Mouse (Mus musculus): Measurements from ENCODE around the gene Tmprss11f. TPM values are rescaled to one million over a fixed set of nuclear protein-coding genes. Genes with fewer than 3 reads are reported as not detected.
"Not testable (repeated sequence)": the region's sequence is repeated elsewhere in the genome, so short reads cannot be mapped to it uniquely, and the experiment has no call there.

The Tmprss11f gene
- 0.08 and 0.28 TPM in 2 replicates for polyA plus RNA-seq (2015; fragmentation: Nextera tagmentation; extraction: Ambion mirVana)

DNA sequence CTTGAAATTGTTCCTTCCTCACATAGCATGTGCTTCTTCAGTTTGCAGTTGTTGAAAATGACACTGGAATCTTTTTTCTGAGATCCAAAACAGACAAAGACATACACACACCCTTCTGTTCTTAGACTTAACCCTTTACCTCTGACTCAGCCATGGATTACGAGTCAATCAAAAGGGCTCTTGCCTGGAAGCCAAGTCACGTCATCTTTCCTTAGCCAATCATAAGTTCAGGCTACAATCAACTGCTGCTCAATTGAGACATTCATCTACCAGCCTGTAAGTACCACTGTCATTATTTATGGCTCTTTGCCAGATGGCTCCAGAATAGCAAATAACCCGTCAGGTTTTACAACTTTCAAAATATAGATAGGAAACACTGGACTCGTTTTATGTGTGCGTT lies at the start of gene Tmprss11f:
TSS of gene Tmprss11f (minus strand) at position 101 of the 400 bp plus-strand sequence.
- Histone ChIP-seq H3K36me3 (no peaks in the 10 kb centered on the region), H3K4me1 (no peaks in the 10 kb centered on the region), H3K9me3 (no peaks in the 10 kb centered on the region), H3K9ac (no peak within 1 kb of the TSS), H3K27me3 (no peaks in the 10 kb centered on the region), H3K27ac (no peak within 1 kb of the TSS), H3K4me2 (no peak within 1 kb of the TSS), H3K4me3 (no peak within 1 kb of the TSS)
- WGBS = 63% methylated on average over 5 of the region's 5 CpGs
- no peak for ATAC-seq (ENCODE audit: insufficient number of reproducible peaks, insufficient read depth, low FRiP score, low TSS enrichment, low read depth)

DNA sequence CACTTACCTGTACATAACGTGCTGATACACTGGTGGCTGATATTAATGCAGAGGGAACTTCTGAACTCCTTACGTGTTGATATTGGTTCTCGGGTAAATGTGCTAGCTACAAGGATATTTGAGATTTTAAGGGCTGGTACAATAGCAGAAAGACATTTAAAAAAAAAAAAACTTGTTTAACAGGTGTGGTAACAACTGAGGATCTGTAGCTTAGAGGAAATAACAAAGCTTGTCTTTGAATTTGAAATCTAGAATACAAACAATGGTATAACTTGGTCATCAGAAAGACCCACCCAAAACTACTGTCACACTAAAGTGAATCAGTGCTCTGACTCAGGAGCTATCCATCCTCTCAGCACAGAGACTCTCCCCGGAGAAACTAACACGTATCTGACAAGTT lies 44.0 kb upstream of the Tmprss11f start, which contains the start of gene Tmprss11b:
TSS of gene Tmprss11b (minus strand) at position 101 of the 400 bp plus-strand sequence.
- Histone ChIP-seq H3K27ac (no peak within 1 kb of the TSS), H3K4me3 (no peak within 1 kb of the TSS), H3K36me3 (no peaks in the 10 kb centered on the region), H3K27me3 (no peaks in the 10 kb centered on the region), H3K4me2 (no peak within 1 kb of the TSS), H3K4me1 (no peaks in the 10 kb centered on the region), H3K9me3 (no peaks in the 10 kb centered on the region), H3K9ac (no peak within 1 kb of the TSS)
- 61% methylated on average over 5 of the region's 5 CpGs for WGBS
- ATAC-seq (ENCODE audit: insufficient number of reproducible peaks, insufficient read depth, low FRiP score, low TSS enrichment, low read depth) = no peak

DNA sequence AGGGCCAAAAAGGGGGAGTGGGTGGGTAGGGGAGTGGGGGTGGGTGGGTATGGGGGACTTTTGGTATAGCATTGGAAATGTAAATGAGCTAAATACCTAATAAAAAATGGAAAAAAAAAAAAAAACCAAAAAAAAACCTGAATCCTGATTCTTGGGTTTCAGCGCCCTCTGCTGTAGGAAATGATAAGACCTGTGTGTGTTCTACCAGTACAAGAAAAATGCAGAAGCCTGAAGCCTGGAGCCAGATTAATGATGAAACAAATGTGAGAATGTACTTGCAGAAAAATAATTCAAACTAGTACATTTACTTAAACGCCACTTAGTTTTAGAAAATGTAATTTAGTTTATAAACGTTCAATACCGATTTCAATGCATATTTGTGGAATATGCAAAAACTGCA lies 17.0 kb upstream of the Tmprss11f start:
- H3K9me3 ChIP-seq; H3K27me3 ChIP-seq; H3K27ac ChIP-seq; H3K4me1 ChIP-seq; ATAC-seq (ENCODE audit: insufficient number of reproducible peaks, insufficient read depth, low FRiP score, low TSS enrichment, low read depth); H3K36me3 ChIP-seq; H3K4me2 ChIP-seq; H3K4me3 ChIP-seq; H3K9ac ChIP-seq: not testable (repeated sequence)
- 26% methylated on average over 4 of the region's 4 CpGs for WGBS

DNA sequence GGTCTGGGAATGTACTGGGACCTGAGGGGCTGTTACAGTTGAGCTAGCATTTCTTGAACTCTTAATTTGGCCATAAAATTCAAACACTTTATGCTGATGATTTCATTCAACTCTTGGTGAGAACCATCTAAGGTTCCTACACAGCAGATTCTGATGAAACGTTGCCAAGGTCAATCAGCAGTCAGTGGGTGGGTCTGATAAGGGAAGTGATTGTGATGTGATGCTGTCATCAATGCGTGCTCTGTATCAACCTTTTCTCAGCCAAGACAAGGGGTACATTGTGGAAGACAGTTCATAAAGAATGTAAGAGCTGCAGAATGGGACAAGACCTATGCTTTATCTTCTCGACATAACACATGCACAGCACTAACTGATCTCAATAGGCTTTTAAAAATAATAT lies 8.6 kb upstream of the Tmprss11f start:
- Histone ChIP-seq H3K27me3 (no peaks in the 10 kb centered on the region), H3K4me3 (no peak overlapping the region), H3K4me1 (no peaks in the 10 kb centered on the region), H3K4me2 (no peak overlapping the region), H3K9ac (no peak overlapping the region), H3K9me3 (no peaks in the 10 kb centered on the region), H3K27ac (no peak overlapping the region), H3K36me3 (no peaks in the 10 kb centered on the region)
- no peak for ATAC-seq (ENCODE audit: insufficient number of reproducible peaks, insufficient read depth, low FRiP score, low TSS enrichment, low read depth)
- 61% methylated on average over 3 of the region's 3 CpGs for WGBS

DNA sequence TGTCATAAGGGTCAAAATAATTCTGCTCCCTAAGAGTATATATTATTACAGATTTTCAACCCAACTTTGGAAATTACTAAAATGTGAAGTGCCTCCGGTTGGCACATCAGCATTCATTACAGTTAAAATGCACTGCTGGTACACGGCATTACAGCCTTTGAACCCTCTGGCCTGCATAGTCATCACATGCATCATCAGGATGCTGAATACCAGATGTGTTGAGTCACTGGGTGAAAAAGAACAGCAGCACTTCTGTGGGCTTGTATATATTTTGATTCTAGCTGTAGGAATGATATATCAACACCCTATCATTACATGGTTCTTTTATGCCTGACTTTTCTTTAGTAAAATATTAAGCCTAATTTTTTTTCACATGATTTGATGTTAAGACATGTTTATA lies 1.5 kb downstream of the Tmprss11f start:
- Histone ChIP-seq H3K9me3 (no peaks in the 10 kb centered on the region), H3K9ac (no peak overlapping the region), H3K4me1 (no peaks in the 10 kb centered on the region), H3K4me3 (no peak overlapping the region), H3K36me3 (no peaks in the 10 kb centered on the region), H3K27ac (no peak overlapping the region), H3K27me3 (no peaks in the 10 kb centered on the region), H3K4me2 (no peak overlapping the region)
- no peak for ATAC-seq (ENCODE audit: insufficient number of reproducible peaks, insufficient read depth, low FRiP score, low TSS enrichment, low read depth)
- WGBS = 44% methylated on average over 2 of the region's 2 CpGs

DNA sequence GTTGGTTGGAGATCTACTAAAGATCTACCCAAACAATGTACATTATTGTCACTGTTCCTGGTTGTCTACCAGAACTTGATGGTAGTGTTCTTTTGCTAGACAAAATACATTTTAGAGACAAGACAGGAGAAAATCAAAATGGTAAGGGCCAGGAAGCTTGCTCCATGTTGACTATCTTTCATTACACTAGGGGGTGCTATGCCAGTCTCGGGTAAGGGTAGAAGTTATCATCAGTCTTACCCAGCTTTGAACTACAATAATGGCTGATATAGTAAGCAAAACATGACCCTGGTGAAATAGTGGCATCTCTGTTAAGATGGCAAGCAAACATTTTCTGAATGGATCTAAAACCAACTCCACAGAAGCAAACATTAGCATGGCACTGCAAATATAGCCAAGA lies 10.4 kb downstream of the Tmprss11f start:
- H3K27ac ChIP-seq = no peak overlapping the region
- no peaks in the 10 kb centered on the region for H3K36me3 ChIP-seq
- H3K4me2 ChIP-seq = no peak overlapping the region
- no peaks in the 10 kb centered on the region for H3K27me3 ChIP-seq
- H3K9ac ChIP-seq = no peak overlapping the region
- no peak overlapping the region for H3K4me3 ChIP-seq
- H3K9me3 ChIP-seq = no peaks in the 10 kb centered on the region
- no peak for ATAC-seq (ENCODE audit: insufficient number of reproducible peaks, insufficient read depth, low FRiP score, low TSS enrichment, low read depth)
- WGBS = 83% methylated on average over 1 of the region's 1 CpGs
- no peaks in the 10 kb centered on the region for H3K4me1 ChIP-seq

DNA sequence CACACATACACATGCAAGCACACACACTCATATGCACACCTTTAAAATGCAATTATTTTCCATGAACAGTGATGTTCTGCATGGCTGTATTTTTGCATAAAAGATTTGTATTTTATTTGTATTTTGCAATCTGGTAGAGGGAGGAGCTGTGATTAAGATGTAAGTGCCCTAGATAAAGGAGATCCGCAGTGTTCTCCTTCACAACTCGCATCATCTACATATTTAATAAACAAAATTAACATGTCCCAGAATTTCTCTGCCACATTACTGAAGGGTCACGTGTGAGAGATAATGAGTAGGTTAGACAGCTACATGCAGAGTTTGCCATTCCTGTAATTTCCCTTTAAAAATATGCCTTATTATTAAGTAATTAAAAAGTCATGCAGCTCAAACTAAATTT lies 46.3 kb downstream of the Tmprss11f start:
- 89% methylated on average over 3 of the region's 3 CpGs for WGBS
- no peak overlapping the region for H3K4me3 ChIP-seq
- no peak overlapping the region for H3K4me2 ChIP-seq
- no peaks in the 10 kb centered on the region for H3K36me3 ChIP-seq
- H3K9me3 ChIP-seq = no peaks in the 10 kb centered on the region
- H3K27ac ChIP-seq = no peak overlapping the region
- no peak overlapping the region for H3K9ac ChIP-seq
- no peak for ATAC-seq (ENCODE audit: insufficient number of reproducible peaks, insufficient read depth, low FRiP score, low TSS enrichment, low read depth)
- no peaks in the 10 kb centered on the region for H3K27me3 ChIP-seq
- no peaks in the 10 kb centered on the region for H3K4me1 ChIP-seq

DNA sequence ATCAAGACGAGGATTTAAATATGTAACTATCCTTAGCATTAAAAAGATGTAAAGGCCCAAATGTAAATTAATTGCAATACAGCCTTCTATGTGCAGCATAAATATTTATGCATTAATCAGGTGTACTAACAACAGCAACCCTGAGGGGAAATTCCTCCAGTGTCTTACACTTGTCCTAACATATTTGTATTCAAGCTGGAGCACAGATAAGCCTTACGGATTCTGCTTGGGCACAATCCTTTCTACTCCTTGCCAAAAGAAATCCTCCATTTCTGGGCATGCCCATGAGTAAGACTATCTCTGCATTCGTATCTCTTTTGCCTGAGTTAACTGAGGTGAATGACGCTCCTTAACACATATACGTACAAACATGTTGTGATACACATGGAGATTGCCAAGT lies 49.6 kb downstream of the Tmprss11f start:
- Histone ChIP-seq H3K36me3 (no peaks in the 10 kb centered on the region), H3K4me1 (no peaks in the 10 kb centered on the region), H3K9ac (no peak overlapping the region), H3K27ac (no peak overlapping the region), H3K4me3 (no peak overlapping the region), H3K9me3 (no peaks in the 10 kb centered on the region), H3K4me2 (no peak overlapping the region), H3K27me3 (no peaks in the 10 kb centered on the region)
- no peak for ATAC-seq (ENCODE audit: insufficient number of reproducible peaks, insufficient read depth, low FRiP score, low TSS enrichment, low read depth)
- WGBS = 81% methylated on average over 5 of the region's 5 CpGs

DNA sequence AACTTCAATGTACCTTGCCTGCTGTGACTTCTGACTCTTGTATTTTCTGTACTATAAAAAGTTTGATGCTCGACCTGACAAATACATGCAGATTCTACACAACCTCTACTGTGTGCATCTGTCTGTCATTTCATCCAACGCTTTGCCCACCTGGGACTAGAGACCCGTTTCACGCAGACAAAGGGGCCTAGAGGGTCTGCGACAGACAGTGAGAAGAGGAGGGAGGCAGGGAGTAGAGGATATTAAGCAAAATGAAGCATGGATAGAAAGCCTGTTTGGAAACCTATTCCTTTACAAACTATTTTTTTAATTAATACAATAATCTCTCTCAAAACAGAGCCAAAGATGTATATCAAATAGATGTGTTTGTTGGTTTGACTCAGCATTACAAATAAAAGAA lies 50.2 kb downstream of the Tmprss11f start:
- H3K4me1 ChIP-seq = no peaks in the 10 kb centered on the region
- no peak overlapping the region for H3K27ac ChIP-seq
- H3K27me3 ChIP-seq = no peaks in the 10 kb centered on the region
- no peak overlapping the region for H3K4me3 ChIP-seq
- no peak overlapping the region for H3K9ac ChIP-seq
- no peaks in the 10 kb centered on the region for H3K36me3 ChIP-seq
- H3K9me3 ChIP-seq = no peaks in the 10 kb centered on the region
- no peak for ATAC-seq (ENCODE audit: insufficient number of reproducible peaks, insufficient read depth, low FRiP score, low TSS enrichment, low read depth)
- 68% methylated on average over 5 of the region's 5 CpGs for WGBS
- no peak overlapping the region for H3K4me2 ChIP-seq

DNA sequence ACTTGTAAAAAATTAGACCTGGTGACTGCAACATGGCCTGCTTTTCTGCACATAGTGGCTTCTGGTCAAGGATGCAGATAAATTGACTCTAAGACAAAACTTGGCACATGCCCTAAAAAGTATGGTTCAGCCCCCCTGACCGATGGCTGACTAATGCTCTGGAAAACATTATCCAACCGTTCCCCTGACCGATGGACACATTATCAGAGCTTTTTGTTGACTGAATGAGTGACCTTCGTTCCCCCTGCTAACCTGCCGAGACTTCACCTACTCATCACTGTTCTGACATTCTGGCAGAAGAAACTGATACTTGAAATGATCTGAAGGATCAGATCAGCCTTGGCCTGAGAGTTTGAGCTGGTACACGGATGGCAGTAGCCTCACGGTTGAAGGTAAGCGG lies 53.5 kb downstream of the Tmprss11f start:
- H3K36me3 ChIP-seq; H3K4me1 ChIP-seq; H3K27ac ChIP-seq; H3K9ac ChIP-seq; H3K9me3 ChIP-seq; H3K4me2 ChIP-seq; ATAC-seq (ENCODE audit: insufficient number of reproducible peaks, insufficient read depth, low FRiP score, low TSS enrichment, low read depth); H3K27me3 ChIP-seq; H3K4me3 ChIP-seq: not testable (repeated sequence)
- WGBS = 85% methylated on average over 8 of the region's 8 CpGs

DNA sequence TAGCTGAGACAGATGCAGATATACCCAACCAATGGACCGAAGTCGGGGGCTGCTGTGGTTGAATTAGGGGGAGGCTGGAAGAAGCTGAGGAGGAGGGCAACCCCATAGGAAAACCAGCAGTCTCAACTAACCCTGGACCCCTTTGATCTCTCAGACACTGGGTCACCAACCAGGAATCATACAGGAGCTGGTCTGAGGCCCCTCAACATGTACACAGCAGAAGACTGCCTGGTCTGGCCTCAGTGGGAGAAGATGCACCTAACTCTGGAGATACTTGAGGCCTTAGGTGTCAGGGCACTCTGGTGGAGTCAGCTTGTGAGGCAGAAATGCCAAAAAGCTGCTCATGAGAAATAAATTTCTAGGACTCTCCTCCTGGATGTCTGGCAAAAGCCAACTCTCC lies 85.5 kb downstream of the Tmprss11f start:
- no peaks in the 10 kb centered on the region for H3K27me3 ChIP-seq
- H3K4me2 ChIP-seq = no peak overlapping the region
- no peak for ATAC-seq (ENCODE audit: insufficient number of reproducible peaks, insufficient read depth, low FRiP score, low TSS enrichment, low read depth)
- H3K27ac ChIP-seq = no peak overlapping the region
- no peak overlapping the region for H3K9ac ChIP-seq
- H3K4me3 ChIP-seq = no peak overlapping the region
- H3K36me3 ChIP-seq = no peaks in the 10 kb centered on the region
- H3K4me1 ChIP-seq = no peaks in the 10 kb centered on the region
- 88% methylated on average over 2 of the region's 2 CpGs for WGBS
- H3K9me3 ChIP-seq = no peaks in the 10 kb centered on the region

DNA sequence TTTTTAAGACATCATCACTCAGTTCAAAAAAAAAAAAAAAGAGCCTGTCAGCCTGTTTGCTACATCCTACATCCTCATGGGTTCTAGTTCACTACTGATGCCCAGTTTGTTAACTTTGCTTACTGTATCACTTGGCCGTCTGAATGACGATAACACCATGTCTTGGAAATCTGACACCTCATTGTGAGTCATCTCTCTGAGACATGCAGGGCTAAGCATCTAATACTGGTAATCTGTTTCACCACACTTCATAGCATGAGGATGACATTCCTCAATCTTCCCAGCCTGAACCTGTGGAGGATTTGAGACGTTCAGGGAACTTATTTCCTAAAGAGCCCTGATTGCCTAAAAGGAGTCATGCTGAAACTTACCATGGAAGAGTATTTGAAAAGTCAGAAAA lies 91.6 kb downstream of the Tmprss11f start:
- Histone ChIP-seq H3K27me3 (no peaks in the 10 kb centered on the region), H3K4me1 (no peaks in the 10 kb centered on the region), H3K9ac (no peak overlapping the region), H3K4me2 (no peak overlapping the region), H3K36me3 (no peaks in the 10 kb centered on the region), H3K4me3 (no peak overlapping the region), H3K9me3 (no peaks in the 10 kb centered on the region), H3K27ac (no peak overlapping the region)
- ATAC-seq (ENCODE audit: insufficient number of reproducible peaks, insufficient read depth, low FRiP score, low TSS enrichment, low read depth) = no peak
- WGBS = 65% methylated on average over 3 of the region's 3 CpGs

DNA sequence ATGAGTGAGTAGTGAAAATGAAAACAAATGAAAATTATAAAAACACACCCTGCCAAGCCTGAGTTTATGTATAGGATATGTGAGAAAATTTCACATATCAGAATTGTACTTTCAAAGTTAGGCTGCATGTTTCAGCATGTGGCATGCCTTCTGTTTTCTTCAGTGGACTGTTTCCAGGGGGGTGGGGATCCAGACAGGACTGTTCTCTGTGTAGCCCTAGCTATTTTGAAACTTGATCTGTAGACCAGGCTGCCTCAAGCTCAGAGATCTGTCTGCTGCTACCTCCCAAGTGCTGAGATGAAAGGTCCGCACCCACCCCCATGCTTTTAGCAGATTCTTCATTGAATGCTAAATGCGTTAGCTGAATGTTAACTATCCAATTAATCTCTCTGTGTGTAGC lies 103.5 kb downstream of the Tmprss11f start:
- Histone ChIP-seq H3K27ac (no peak overlapping the region), H3K4me2 (no peak overlapping the region), H3K9ac (no peak overlapping the region), H3K27me3 (no peaks in the 10 kb centered on the region), H3K4me1 (no peaks in the 10 kb centered on the region), H3K4me3 (no peak overlapping the region), H3K36me3 (no peaks in the 10 kb centered on the region), H3K9me3 (no peaks in the 10 kb centered on the region)
- 50% methylated on average over 2 of the region's 2 CpGs for WGBS
- no peak for ATAC-seq (ENCODE audit: insufficient number of reproducible peaks, insufficient read depth, low FRiP score, low TSS enrichment, low read depth)
